Mouse (Mus musculus): ENCODE results near the gene Rpa1.

DNA sequence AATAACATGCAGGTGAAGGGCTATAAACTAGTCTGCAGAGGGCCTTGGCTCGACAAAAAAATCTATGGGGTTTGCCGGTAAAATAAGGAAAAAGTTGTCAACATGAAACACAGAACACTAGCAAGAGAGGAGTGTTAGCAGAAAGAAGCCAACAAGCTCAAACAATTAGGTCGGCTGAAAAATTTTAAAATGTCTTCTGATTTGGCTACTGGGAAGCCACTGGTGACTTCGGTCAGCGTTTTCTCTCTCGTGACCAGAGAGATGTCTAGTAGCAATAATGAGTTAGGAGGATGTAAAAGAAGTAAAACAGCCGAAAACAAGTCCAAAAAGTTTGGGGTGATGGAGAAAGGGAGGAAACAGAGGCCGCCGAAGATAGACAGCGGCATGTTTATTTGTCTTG, 528 bp downstream of the Rpa1 start:
- TF ChIP-seq CTCF (IDR thresholded peaks at IDR 0.05; ENCODE audit: borderline replicate concordance, insufficient read depth, low read length) = no peak
- TF ChIP-seq POLR2A (IDR thresholded peaks at IDR 0.05; ENCODE audit: low read depth, low read length) = no peak
